Mouse (Mus musculus): Measurements from ENCODE around the gene Smap2.

GRCm38 (mm10) chr4:121004679-121005078 lies 12.4 kb downstream of the Smap2 start:
- no peak for TF ChIP-seq CTCF (IDR thresholded peaks at IDR 0.05; ENCODE audit: insufficient read depth, low read depth, low read length)
- TF ChIP-seq POLR2A (IDR thresholded peaks at IDR 0.05; ENCODE audit: insufficient read depth, low read depth, low read length), result no peak
